Comparison of ENCODE assay signal across 8 mouse cellular contexts in genomic region chr1:45766123-45766522, GRCm38 (mm10). TPM values are rescaled to one million over a fixed set of nuclear protein-coding genes. Genes with fewer than 3 reads are reported as not detected.
DNase-seq lines count a peak whose midpoint lies in the region; ATAC-seq and TF ChIP-seq lines count a peak whose summit lies in the region.

No protein-coding gene starts in this region.

- H3K36me3 ChIP-seq in spleen, adult 2 months (ENCODE audit: control insufficient read depth, insufficient read depth, low read length), result no peaks in the 10 kb centered on the region
- H3K36me3 ChIP-seq in limb, embryonic 12.5 days, result no peaks in the 10 kb centered on the region

- H3K4me2 ChIP-seq in limb, embryonic 12.5 days, result peak overlapping the region; percentile 34

- H3K9ac ChIP-seq in limb, embryonic 12.5 days (replicated peaks), result no peak overlapping the region

- H3K4me3 ChIP-seq in spleen, adult 2 months (ENCODE audit: extremely low read depth, insufficient read depth, insufficient read length), result no peak overlapping the region
- no peak overlapping the region for H3K4me3 ChIP-seq in embryonic fibroblast, embryonic 13.5 days (ENCODE audit: insufficient read depth, low read length)
- H3K4me3 ChIP-seq in limb, embryonic 12.5 days (replicated peaks), result no peak overlapping the region

- WGBS in spleen, adult 2 months, result 26% methylated on average over 8 of the region's 8 CpGs
- 15% methylated on average over 8 of the region's 8 CpGs for WGBS in limb, embryonic 12.5 days

- no peak for TF ChIP-seq POLR2A in spleen, adult 2 months (IDR thresholded peaks at IDR 0.05; ENCODE audit: low read depth, low read length)
- no peak for TF ChIP-seq POLR2A in brain, embryonic 14.5 days (IDR thresholded peaks at IDR 0.05; ENCODE audit: borderline replicate concordance, extremely low read depth, insufficient read depth, insufficient read length, poor library complexity, severe bottlenecking)
- no peak for TF ChIP-seq POLR2A in embryonic fibroblast, embryonic 13.5 days (IDR thresholded peaks at IDR 0.05; ENCODE audit: low read depth, low read length)

- TF ChIP-seq CTCF in spleen, adult 2 months (IDR thresholded peaks at IDR 0.05; ENCODE audit: extremely low read depth, insufficient read depth, insufficient read length, insufficient replicate concordance), result no peak; the same call in 1 of the 2 replicates
- peak; percentile 63; the same call in 1 of the 2 replicates for TF ChIP-seq CTCF in brain, embryonic 14.5 days (IDR thresholded peaks at IDR 0.05; ENCODE audit: borderline replicate concordance, extremely low read depth, insufficient read depth, insufficient read length)
- TF ChIP-seq CTCF in embryonic fibroblast, embryonic 13.5 days (IDR thresholded peaks at IDR 0.05; ENCODE audit: borderline replicate concordance, insufficient read depth, low read length), result no peak

- peak; percentile 2 to 29 for DNase-seq in spleen, adult 2 months (ENCODE audit: low read depth in 1 of 2, low spot score in 2 of 2)
- no peak for DNase-seq in spleen, adult 12 weeks (ENCODE audit: low spot score)
- peak; percentile 88 for DNase-seq in brain, embryonic 14.5 days (ENCODE audit: low read depth)
- DNase-seq in induced T-regulatory cell, adult 2 months (ENCODE audit: low read depth), result peak; percentile 70
- peak; percentile 38 for DNase-seq in urinary bladder, adult 2 months (ENCODE audit: low spot score)

- peaks cover 11% of the 10 kb centered on the region; the same call in 1 of the 2 replicates for H3K9me3 ChIP-seq in limb, embryonic 12.5 days

- H3K4me1 ChIP-seq in spleen, adult 2 months (ENCODE audit: control insufficient read depth, insufficient read depth, insufficient read length), result no peaks in the 10 kb centered on the region
- peaks cover 11% of the 10 kb centered on the region for H3K4me1 ChIP-seq in embryonic fibroblast, embryonic 13.5 days (ENCODE audit: control insufficient read depth, insufficient read depth, low read length)
- H3K4me1 ChIP-seq in limb, embryonic 12.5 days (replicated peaks), result peaks cover 22% of the 10 kb centered on the region

- ATAC-seq in limb, embryonic 12.5 days (ENCODE audit: insufficient number of reproducible peaks, insufficient read depth, low FRiP score, low TSS enrichment, low read depth), result no peak
- ATAC-seq in neutrophil, adult 5-6 weeks (ENCODE audit: extremely low read depth, insufficient number of reproducible peaks, low FRiP score, poor library complexity, severe bottlenecking), result 0 out of 2 replicates have a peak, but pooled peaks have one; percentile 33

- no peaks in the 10 kb centered on the region for H3K27me3 ChIP-seq in spleen, adult 2 months (ENCODE audit: control insufficient read depth, insufficient read depth, low read length)
- H3K27me3 ChIP-seq in limb, embryonic 12.5 days, result no peaks in the 10 kb centered on the region

- no peak overlapping the region for H3K27ac ChIP-seq in spleen, adult 2 months (ENCODE audit: insufficient read depth, low read length)
- H3K27ac ChIP-seq in embryonic fibroblast, embryonic 13.5 days (ENCODE audit: insufficient read depth, low read length), result peak overlapping the region; percentile 97
- H3K27ac ChIP-seq in limb, embryonic 12.5 days, result peak overlapping the region; percentile 94

RNA-seq across cellular contexts. Expression of gene Wdr75, which starts 28.8 kb away (rescaled TPM):
- polyA plus RNA-seq in spleen, adult 2 months (2012; rRNA removed), result 37.8 and 46.6 TPM in 2 replicates
- polyA plus RNA-seq in brain, embryonic 14.5 days (2012; rRNA removed), result 52.7 and 55.1 TPM in 2 replicates
- 127 and 146 TPM in 2 replicates for polyA plus RNA-seq in embryonic fibroblast, embryonic 13.5 days (2011; ENCODE audit: insufficient read length, low read depth, missing spikeins)
- polyA plus RNA-seq in limb, embryonic 12.5 days (2016; fragmentation: Nextera tagmentation; extraction: Ambion mirVana), result 82.6 and 90.0 TPM in 2 replicates
- total RNA-seq in neutrophil, adult 5-6 weeks (2017), result 47.3 and 54.4 TPM in 2 replicates
- polyA plus RNA-seq in urinary bladder, adult 2 months (2012; rRNA removed), result 28.7 and 29.6 TPM in 2 replicates
